ENCODE assay signal across 8 mouse cellular contexts in genomic region chr5:65763088-65763915, GRCm38 (mm10). TPM values are rescaled to one million over a fixed set of nuclear protein-coding genes. Genes with fewer than 3 reads are reported as not detected.
DNase-seq lines count a peak whose midpoint lies in the region; ATAC-seq and TF ChIP-seq lines count a peak whose summit lies in the region.

TSS of gene N4bp2 (plus strand) at chr5:65763521.

- peaks cover 5% of the 10 kb centered on the region for H3K27me3 ChIP-seq in CH12.LX (replicated peaks)
- no peaks in the 10 kb centered on the region for H3K27me3 ChIP-seq in forebrain, embryonic 14.5 days (replicated peaks; ENCODE audit: control insufficient read depth, insufficient read depth, low read length)
- H3K27me3 ChIP-seq in neural tube, embryonic 14.5 days (ENCODE audit: control insufficient read depth, insufficient read depth, low read length): peaks cover 4% of the 10 kb centered on the region; the same call in 1 of the 2 replicates

- peaks cover 0 to 5% of the 10 kb centered on the region in 2 experiments; a peak in 2 of 4 replicates for H3K4me1 ChIP-seq in CH12.LX (ENCODE audit: control insufficient read depth in 1 of 2, insufficient read depth in 2 of 2)
- peaks cover 4% of the 10 kb centered on the region; the same call in 1 of the 2 replicates for H3K4me1 ChIP-seq in forebrain, embryonic 14.5 days (ENCODE audit: control insufficient read depth, insufficient read depth, low read length)
- H3K4me1 ChIP-seq in neural tube, embryonic 14.5 days (ENCODE audit: control insufficient read depth, insufficient read depth, low read length): no peaks in the 10 kb centered on the region

- H3K4me2 ChIP-seq in CH12.LX (ENCODE audit: insufficient read depth, low read depth, poor library complexity, severe bottlenecking): peak within 1 kb of the TSS; percentile 67
- peak within 1 kb of the TSS; percentile 84 for H3K4me2 ChIP-seq in forebrain, embryonic 14.5 days (ENCODE audit: low read length)
- H3K4me2 ChIP-seq in neural tube, embryonic 14.5 days (ENCODE audit: low read depth, low read length): peak within 1 kb of the TSS; percentile 78

- peak; percentile 46 for DNase-seq in CH12.LX (ENCODE audit: extremely low read depth)
- peak; percentile 73 for DNase-seq in cerebellum, adult 11 months
- DNase-seq in forebrain, embryonic 14.5 days (ENCODE audit: low spot score): peak; percentile 81
- DNase-seq in heart, postnatal 14 days: peak; percentile 80 to 83
- peak; percentile 62 for DNase-seq in layer of hippocampus, adult 11-12 months (ENCODE audit: low spot score)
- peak; percentile 66 to 68 for DNase-seq in lung, adult 18-20 months
- DNase-seq in thymus, adult 18-20 months: peak; percentile 64 to 69

- TF ChIP-seq EP300 in CH12.LX (IDR thresholded peaks at IDR 0.05; ENCODE audit: low read length): no peak

- WGBS in forebrain, embryonic 14.5 days: under 1% methylated on average over 75 of the region's 80 CpGs
- WGBS in neural tube, embryonic 14.5 days: under 1% methylated on average over 60 of the region's 80 CpGs

- peaks cover 16% of the 10 kb centered on the region for H3K79me2 ChIP-seq in CH12.LX (replicated peaks; ENCODE audit: control insufficient read depth, extremely low read depth, insufficient read depth, poor library complexity, severe bottlenecking)

- no peak for TF ChIP-seq POLR2A in CH12.LX (IDR thresholded peaks at IDR 0.05; ENCODE audit: low read depth, low read length)

- peaks cover 0 to 3% of the 10 kb centered on the region in 2 experiments for H3K36me3 ChIP-seq in CH12.LX (replicated peaks in 1 of 2; ENCODE audit: control insufficient read depth in 1 of 2, insufficient read depth in 1 of 2, low read length in 1 of 2)
- H3K36me3 ChIP-seq in forebrain, embryonic 14.5 days (ENCODE audit: control insufficient read depth, insufficient read depth, low read length): no peaks in the 10 kb centered on the region
- H3K36me3 ChIP-seq in neural tube, embryonic 14.5 days (ENCODE audit: control insufficient read depth, insufficient read depth, low read length): no peaks in the 10 kb centered on the region

- in situ Hi-C loops in CH12.LX (cut with MboI; ENCODE audit: low pct_ligation_motif_present, low pct_unique_long_range_greater_than_20kb, low sequenced_read_pairs): no loop called here

- peak within 1 kb of the TSS; percentile 93 for H3K9ac ChIP-seq in CH12.LX (ENCODE audit: insufficient read depth, low read depth)
- peak within 1 kb of the TSS; percentile 100 for H3K9ac ChIP-seq in forebrain, embryonic 14.5 days (ENCODE audit: low read length)
- peak within 1 kb of the TSS; percentile 99 for H3K9ac ChIP-seq in neural tube, embryonic 14.5 days (replicated peaks; ENCODE audit: low read depth, low read length)

- no peaks in the 10 kb centered on the region for H3K9me3 ChIP-seq in CH12.LX (replicated peaks; ENCODE audit: low read length)
- H3K9me3 ChIP-seq in forebrain, embryonic 14.5 days (replicated peaks; ENCODE audit: control insufficient read depth, low read length): no peaks in the 10 kb centered on the region
- no peaks in the 10 kb centered on the region for H3K9me3 ChIP-seq in neural tube, embryonic 14.5 days (ENCODE audit: control insufficient read depth, low read length)

- intact Hi-C loops in heart, postnatal 14 days (cut with DNase I): loop anchor here (2.0 to 10.0 kb wide), 4 partner anchors 31 to 271 kb away; partner anchors contain the start of genes Gm43552, Pds5a, Smim14 and Ube2k

- ATAC-seq in forebrain, embryonic 14.5 days: peak; percentile 21
- peak; percentile 32 for ATAC-seq in neural tube, embryonic 14.5 days (ENCODE audit: low read depth)

- TF ChIP-seq CTCF in CH12.LX (conservative IDR thresholded peaks at IDR 0.05 in 1 of 2, IDR thresholded peaks at IDR 0.05 in 1 of 2; ENCODE audit: low read depth in 2 of 2, low read length in 2 of 2): no peak; a peak in 1 of 4 replicates

- no peak for TF ChIP-seq RAD21 in CH12.LX (IDR thresholded peaks at IDR 0.05; ENCODE audit: low read depth, low read length)

- H3K4me3 ChIP-seq in CH12.LX (replicated peaks in 1 of 3; ENCODE audit: low read depth in 2 of 3, low read length in 2 of 3, poor library complexity in 1 of 3): peak within 1 kb of the TSS; percentile 84 to 86 (median 85)
- peak within 1 kb of the TSS; percentile 94 for H3K4me3 ChIP-seq in forebrain, embryonic 14.5 days (ENCODE audit: low read depth, low read length)
- H3K4me3 ChIP-seq in neural tube, embryonic 14.5 days (ENCODE audit: low read depth, low read length): peak within 1 kb of the TSS; percentile 92

- peak within 1 kb of the TSS; percentile 50 for H3K27ac ChIP-seq in CH12.LX (ENCODE audit: insufficient read depth, low read depth)
- H3K27ac ChIP-seq in forebrain, embryonic 14.5 days (ENCODE audit: low read depth, low read length): peak within 1 kb of the TSS; percentile 100
- peak within 1 kb of the TSS; percentile 100 for H3K27ac ChIP-seq in neural tube, embryonic 14.5 days (ENCODE audit: low read depth, low read length)

- dilution Hi-C loops in CH12.LX (cut with MboI; ENCODE audit: extremely low pct_ligation_motif_present, extremely low pct_unique_long_range_greater_than_20kb, low sequenced_read_pairs): no loop called here

TF ChIP-seq in CH12.LX, 34 proteins besides CTCF, POLR2A, EP300 and RAD21:
- no peak for TF ChIP-seq MAFK (IDR thresholded peaks at IDR 0.05; ENCODE audit: insufficient replicate concordance, low read length)
- TF ChIP-seq IRF4 (IDR thresholded peaks at IDR 0.05; ENCODE audit: low read depth, low read length): no peak
- TF ChIP-seq ZC3H11A (IDR thresholded peaks at IDR 0.05; ENCODE audit: low read depth, low read length): no peak
- 0 out of 2 replicates have a peak, but pooled peaks have one; percentile 47 for TF ChIP-seq TCF12 (IDR thresholded peaks at IDR 0.05; ENCODE audit: low read depth, low read length)
- peak; percentile 2; the same call in 1 of the 2 replicates for TF ChIP-seq MXI1 (IDR thresholded peaks at IDR 0.05; ENCODE audit: low read depth, low read length)
- TF ChIP-seq NELFE (IDR thresholded peaks at IDR 0.05; ENCODE audit: low read depth, low read length): no peak
- TF ChIP-seq E2F4 (IDR thresholded peaks at IDR 0.05; ENCODE audit: insufficient replicate concordance, low read depth, low read length): no peak
- TF ChIP-seq JUND (conservative IDR thresholded peaks at IDR 0.05; ENCODE audit: low read depth, low read length): no peak
- no peak for TF ChIP-seq ZKSCAN1 (IDR thresholded peaks at IDR 0.05; ENCODE audit: borderline replicate concordance, low read depth, low read length)

RNA-seq across cellular contexts. Expression of gene N4bp2, which starts in this region (rescaled TPM):
- total RNA-seq in CH12.LX (2012; rRNA removed) (13.5 and 15.1 TPM in 2 replicates), CH12.LX (2014; rRNA removed) (12.8 and 13.1 TPM in 2 replicates)
- polyA plus RNA-seq in CH12.LX (2012; ENCODE audit: insufficient read length, low read depth): 15.1 and 16.4 TPM in 2 replicates
- polyA plus RNA-seq in forebrain, embryonic 14.5 days (2014; fragmentation: Nextera tagmentation; extraction: Ambion mirVana): 22.4 and 29.9 TPM in 2 replicates
- 10 to 100 TPM; 22.7 to 27.1 TPM for total RNA-seq in heart, postnatal 14 days (2021)
- polyA plus RNA-seq in neural tube, embryonic 14.5 days (2014; fragmentation: Nextera tagmentation; extraction: Ambion mirVana): 23.7 and 29.0 TPM in 2 replicates

Comparison
In these comparisons a context has a peak if more than half of its experiments do, and no peak if none do; other contexts are left out.
1. Peak in every context shown above with its lines: DNase-seq, ATAC-seq, H3K4me3 ChIP-seq and H3K27ac ChIP-seq.
2. H3K27ac ChIP-seq: peak in every context shown above with its lines; median percentile 100 in forebrain, embryonic 14.5 days; 100 in neural tube, embryonic 14.5 days; 50 in CH12.LX.